Mouse (Mus musculus): ENCODE measurements around the gene Hmcn1.

The Hmcn1 gene

DNA sequence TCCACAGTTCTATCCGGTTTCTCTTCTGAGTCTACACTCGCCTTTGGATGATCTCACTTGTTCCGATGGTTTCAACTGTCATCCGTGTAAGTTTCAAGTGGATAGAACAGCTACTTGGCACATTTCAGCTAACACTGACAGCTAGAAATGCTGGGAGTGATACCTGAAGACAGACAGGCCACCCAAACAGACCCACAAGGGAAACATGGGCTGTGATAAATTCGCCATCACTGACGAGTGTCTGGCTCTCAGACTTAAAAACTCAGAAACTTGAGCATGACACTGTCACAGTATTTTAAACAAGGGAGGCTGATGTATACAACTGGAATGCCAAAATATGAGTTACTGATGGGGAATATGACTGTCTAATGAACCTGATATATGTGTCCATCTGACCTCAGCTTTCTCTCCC, 9.1 kb downstream of the Hmcn1 start:
- Histone ChIP-seq H3K4me1 (replicated peaks; ENCODE audit: low read depth, low read length) (no peaks in the 10 kb centered on the region), H3K9me3 (ENCODE audit: low read length) (no peaks in the 10 kb centered on the region), H3K36me3 (ENCODE audit: insufficient read depth, low read length) (no peaks in the 10 kb centered on the region), H3K27me3 (ENCODE audit: insufficient read depth, low read length) (peaks cover 6% of the 10 kb centered on the region; the same call in 1 of the 2 replicates), H3K4me3 (replicated peaks; ENCODE audit: low read length) (no peak overlapping the region)
- TF ChIP-seq CTCF (conservative IDR thresholded peaks at IDR 0.05; ENCODE audit: low read length) (no peak), POU5F1 (IDR thresholded peaks at IDR 0.05; ENCODE audit: borderline replicate concordance, low read length) (no peak), NANOG (IDR thresholded peaks at IDR 0.05; ENCODE audit: borderline replicate concordance, low read length) (no peak)

GRCm38 (mm10) chr1:150978651-150979050, 14.6 kb downstream of the Hmcn1 start:
- TF ChIP-seq CTCF (conservative IDR thresholded peaks at IDR 0.05; ENCODE audit: low read length) (no peak), NANOG (IDR thresholded peaks at IDR 0.05; ENCODE audit: borderline replicate concordance, low read length) (no peak), POU5F1 (IDR thresholded peaks at IDR 0.05; ENCODE audit: borderline replicate concordance, low read length) (no peak)
- Histone ChIP-seq H3K27me3 (ENCODE audit: insufficient read depth, low read length) (no peaks in the 10 kb centered on the region), H3K36me3 (ENCODE audit: insufficient read depth, low read length) (no peaks in the 10 kb centered on the region), H3K9me3 (ENCODE audit: low read length) (no peaks in the 10 kb centered on the region), H3K4me1 (replicated peaks; ENCODE audit: low read depth, low read length) (no peaks in the 10 kb centered on the region), H3K4me3 (replicated peaks; ENCODE audit: low read length) (no peak overlapping the region)

- Histone ChIP-seq H3K27me3 (ENCODE audit: insufficient read depth, low read length) (no peaks in the 10 kb centered on the region), H3K36me3 (ENCODE audit: insufficient read depth, low read length) (no peaks in the 10 kb centered on the region), H3K9me3 (ENCODE audit: low read length) (no peaks in the 10 kb centered on the region), H3K4me3 (replicated peaks; ENCODE audit: low read length) (no peak overlapping the region), H3K4me1 (replicated peaks; ENCODE audit: low read depth, low read length) (no peaks in the 10 kb centered on the region)
- TF ChIP-seq CTCF (conservative IDR thresholded peaks at IDR 0.05; ENCODE audit: low read length): no peak
- no peak for TF ChIP-seq NANOG (IDR thresholded peaks at IDR 0.05; ENCODE audit: borderline replicate concordance, low read length)
- no peak for TF ChIP-seq POU5F1 (IDR thresholded peaks at IDR 0.05; ENCODE audit: borderline replicate concordance, low read length)
Measured at GRCm38 (mm10) chr1:150976263-150976662, 17.0 kb downstream of the Hmcn1 start.

DNA sequence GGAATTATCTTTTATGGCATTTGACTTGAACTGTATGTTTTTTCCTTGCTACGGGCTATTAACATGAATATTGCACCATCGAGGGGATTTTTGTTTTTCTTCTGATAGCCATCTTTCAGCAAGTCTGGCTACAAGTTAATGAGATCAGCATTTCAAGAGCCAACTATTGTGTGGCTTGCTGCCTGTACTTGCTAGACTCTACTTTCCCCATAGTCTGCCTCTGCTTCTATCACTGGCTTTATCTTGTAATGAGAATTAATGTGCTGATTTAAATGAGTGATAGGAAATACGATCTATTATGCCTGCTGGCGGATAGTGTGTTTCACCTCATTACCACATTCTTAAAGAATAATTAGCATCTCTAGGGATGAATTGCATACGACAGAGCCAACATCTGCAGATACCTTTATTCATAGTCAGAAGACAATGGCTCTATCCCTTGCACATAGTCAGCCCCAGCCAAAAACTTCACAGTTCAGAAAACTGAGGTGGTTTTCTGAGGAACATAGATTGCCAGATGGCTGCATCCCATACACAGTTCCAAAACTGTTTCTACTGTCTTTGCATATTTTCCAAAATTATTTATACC, 33.7 kb downstream of the Hmcn1 start:
- Histone ChIP-seq H3K36me3 (ENCODE audit: insufficient read depth, low read length) (no peaks in the 10 kb centered on the region), H3K9me3 (ENCODE audit: low read length) (no peaks in the 10 kb centered on the region), H3K4me3 (replicated peaks; ENCODE audit: low read length) (no peak overlapping the region), H3K27me3 (ENCODE audit: insufficient read depth, low read length) (no peaks in the 10 kb centered on the region), H3K4me1 (replicated peaks; ENCODE audit: low read depth, low read length) (no peaks in the 10 kb centered on the region)
- TF ChIP-seq CTCF (conservative IDR thresholded peaks at IDR 0.05; ENCODE audit: low read length) (no peak), POU5F1 (IDR thresholded peaks at IDR 0.05; ENCODE audit: borderline replicate concordance, low read length) (no peak), NANOG (IDR thresholded peaks at IDR 0.05; ENCODE audit: borderline replicate concordance, low read length) (no peak)

GRCm38 (mm10) chr1:150951004-150951403, 42.2 kb downstream of the Hmcn1 start:
- Histone ChIP-seq H3K27me3 (ENCODE audit: insufficient read depth, low read length) (no peaks in the 10 kb centered on the region), H3K4me3 (replicated peaks; ENCODE audit: low read length) (no peak overlapping the region), H3K4me1 (replicated peaks; ENCODE audit: low read depth, low read length) (no peaks in the 10 kb centered on the region), H3K9me3 (ENCODE audit: low read length) (peaks cover 8% of the 10 kb centered on the region), H3K36me3 (ENCODE audit: insufficient read depth, low read length) (no peaks in the 10 kb centered on the region)
- TF ChIP-seq NANOG (IDR thresholded peaks at IDR 0.05; ENCODE audit: borderline replicate concordance, low read length) (no peak), POU5F1 (IDR thresholded peaks at IDR 0.05; ENCODE audit: borderline replicate concordance, low read length) (no peak), CTCF (conservative IDR thresholded peaks at IDR 0.05; ENCODE audit: low read length) (no peak)

- Histone ChIP-seq H3K27me3 (ENCODE audit: insufficient read depth, low read length) (no peaks in the 10 kb centered on the region), H3K4me1 (replicated peaks; ENCODE audit: low read depth, low read length) (no peaks in the 10 kb centered on the region)
- no peak for TF ChIP-seq CTCF (conservative IDR thresholded peaks at IDR 0.05; ENCODE audit: low read length)
- no peak for TF ChIP-seq POU5F1 (IDR thresholded peaks at IDR 0.05; ENCODE audit: borderline replicate concordance, low read length)
- TF ChIP-seq NANOG (IDR thresholded peaks at IDR 0.05; ENCODE audit: borderline replicate concordance, low read length): no peak
Measured at GRCm38 (mm10) chr1:150950046-150950445, 43.2 kb downstream of the Hmcn1 start.

DNA sequence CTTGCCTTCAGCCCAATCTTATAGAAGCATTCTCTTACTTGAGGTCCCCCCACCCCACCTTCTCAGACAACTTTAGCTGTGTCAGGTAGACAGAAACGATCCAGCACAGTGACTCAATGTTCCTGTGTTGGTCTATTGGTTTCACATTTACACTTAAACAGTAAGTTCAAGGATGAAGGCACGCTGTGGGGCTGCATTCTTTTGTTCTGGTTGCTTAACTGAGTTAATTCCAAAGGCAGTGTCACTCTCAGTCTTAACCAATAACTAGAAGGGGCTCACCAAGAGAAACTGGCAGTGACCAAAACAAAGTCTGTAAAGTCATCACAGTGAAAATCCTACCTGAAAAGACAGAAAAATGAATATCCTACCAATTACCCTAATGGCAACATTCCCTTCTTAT, 44.3 kb downstream of the Hmcn1 start:
- Histone ChIP-seq H3K36me3 (ENCODE audit: insufficient read depth, low read length) (no peaks in the 10 kb centered on the region), H3K4me3 (replicated peaks; ENCODE audit: low read length) (no peak overlapping the region), H3K4me1 (replicated peaks; ENCODE audit: low read depth, low read length) (no peaks in the 10 kb centered on the region), H3K9me3 (ENCODE audit: low read length) (peaks cover 8% of the 10 kb centered on the region), H3K27me3 (ENCODE audit: insufficient read depth, low read length) (no peaks in the 10 kb centered on the region)
- TF ChIP-seq NANOG (IDR thresholded peaks at IDR 0.05; ENCODE audit: borderline replicate concordance, low read length) (no peak), POU5F1 (IDR thresholded peaks at IDR 0.05; ENCODE audit: borderline replicate concordance, low read length) (no peak), CTCF (conservative IDR thresholded peaks at IDR 0.05; ENCODE audit: low read length) (no peak)

More at GRCm38 (mm10) chr1:150950046-150950445, 43.2 kb downstream of the Hmcn1 start:
- Histone ChIP-seq H3K4me3 (replicated peaks; ENCODE audit: low read length) (no peak overlapping the region), H3K9me3 (ENCODE audit: low read length) (peaks cover 8% of the 10 kb centered on the region), H3K36me3 (ENCODE audit: insufficient read depth, low read length) (no peaks in the 10 kb centered on the region)

- Histone ChIP-seq H3K4me1 (replicated peaks; ENCODE audit: low read depth, low read length) (no peaks in the 10 kb centered on the region), H3K9me3 (ENCODE audit: low read length) (no peaks in the 10 kb centered on the region), H3K36me3 (ENCODE audit: insufficient read depth, low read length) (no peaks in the 10 kb centered on the region), H3K27me3 (ENCODE audit: insufficient read depth, low read length) (no peaks in the 10 kb centered on the region), H3K4me3 (replicated peaks; ENCODE audit: low read length) (no peak overlapping the region)
- TF ChIP-seq NANOG (IDR thresholded peaks at IDR 0.05; ENCODE audit: borderline replicate concordance, low read length) (no peak), CTCF (conservative IDR thresholded peaks at IDR 0.05; ENCODE audit: low read length) (no peak), POU5F1 (IDR thresholded peaks at IDR 0.05; ENCODE audit: borderline replicate concordance, low read length) (no peak)
Measured at GRCm38 (mm10) chr1:150943601-150944000, 49.6 kb downstream of the Hmcn1 start.

- Histone ChIP-seq H3K9me3 (ENCODE audit: low read length) (no peaks in the 10 kb centered on the region), H3K4me1 (replicated peaks; ENCODE audit: low read depth, low read length) (no peaks in the 10 kb centered on the region), H3K27me3 (ENCODE audit: insufficient read depth, low read length) (no peaks in the 10 kb centered on the region), H3K36me3 (ENCODE audit: insufficient read depth, low read length) (no peaks in the 10 kb centered on the region), H3K4me3 (replicated peaks; ENCODE audit: low read length) (no peak overlapping the region)
- no peak for TF ChIP-seq CTCF (conservative IDR thresholded peaks at IDR 0.05; ENCODE audit: low read length)
- no peak for TF ChIP-seq POU5F1 (IDR thresholded peaks at IDR 0.05; ENCODE audit: borderline replicate concordance, low read length)
- no peak for TF ChIP-seq NANOG (IDR thresholded peaks at IDR 0.05; ENCODE audit: borderline replicate concordance, low read length)
Measured at GRCm38 (mm10) chr1:150942143-150942542, 51.1 kb downstream of the Hmcn1 start.
